Mouse (Mus musculus) liver, postnatal 0 days (tissue): Measurements from ENCODE around the gene 1190005I06Rik. TPM values are rescaled to one million over a fixed set of nuclear protein-coding genes. Genes with fewer than 3 reads are reported as not detected.
A peak's percentile ranks its signal among the peaks of the same experiment; 100 is the strongest.

Experiments used
- ATAC-seq: fragments of 200-750 bp; cut with Nextera tagmentation; 2 replicates; pipeline ENCODE4 v1.8.0; 2017; ENCODE audit warnings: mild to moderate bottlenecking, moderate library complexity
- DNase-seq: peaks from one replicate; pipeline ENCODE4 v3.0.0-alpha.2; 2016
- H3K27ac ChIP-seq: fragments of 300-500 bp; sonication (generic); 2 replicates; pipeline ENCODE4 v1.5.1; 2014; ENCODE audit warnings: antibody characterized with exemption, moderate library complexity, mild to moderate bottlenecking, low read depth
- H3K27me3 ChIP-seq: fragments of 300-500 bp; sonication (generic); 2 replicates; pipeline ENCODE4 v1.6.1; 2014; ENCODE audit warnings: low read length, control low read depth, mixed read lengths; ENCODE audit not compliant: insufficient read depth
- H3K36me3 ChIP-seq: fragments of 300-500 bp; sonication (generic); replicated peaks from 2 replicates; pipeline ENCODE4 v1.6.1; 2014; ENCODE audit warnings: mild to moderate bottlenecking, control low read depth, low read length, moderate library complexity, mixed read lengths; ENCODE audit not compliant: insufficient read depth
- H3K4me1 ChIP-seq: fragments of 300-500 bp; sonication (generic); 2 replicates; pipeline ENCODE4 v1.6.1; 2014; ENCODE audit warnings: antibody characterized with exemption, mild to moderate bottlenecking, control low read depth; ENCODE audit not compliant: insufficient read depth
- H3K4me2 ChIP-seq: fragments of 300-500 bp; sonication (generic); 2 replicates; pipeline ENCODE4 v1.6.1; 2014; ENCODE audit warnings: low read depth, mild to moderate bottlenecking, low read length, moderate library complexity, mixed read lengths
- H3K4me3 ChIP-seq: fragments of 300-500 bp; sonication (generic); 2 replicates; pipeline ENCODE4 v1.5.1; 2014; ENCODE audit warnings: low read depth, low read length
- H3K9ac ChIP-seq: fragments of 300-500 bp; sonication (generic); replicated peaks from 2 replicates; pipeline ENCODE4 v1.6.1; 2014; ENCODE audit warnings: mild to moderate bottlenecking, moderate library complexity
- H3K9me3 ChIP-seq: fragments of 300-500 bp; sonication (generic); 2 replicates; pipeline ENCODE4 v1.6.1; 2016; ENCODE audit warnings: mild to moderate bottlenecking, control low read depth, low read length, mixed read lengths
- CTCF ChIP-seq: sonication (generic); IDR thresholded peaks from 2 replicates; pipeline ENCODE4 v1.5.1; 2016; ENCODE audit warnings: antibody characterized with exemption, low read depth
- EP300 ChIP-seq: IDR thresholded peaks from 2 replicates; pipeline ENCODE4 v1.6.1; 2016; ENCODE audit warnings: antibody characterized with exemption, low read depth, mild to moderate bottlenecking
- WGBS: fragments of 180-500 bp; shearing (Covaris S2); extraction: QIAGEN DNeasy Blood & Tissue Kit; methylation state at CpG from one replicate; pipeline ENCODE4 v1.1.7; 2014; ENCODE audit not compliant: insufficient replicate concordance; 5-methylcytosine and 5-hydroxymethylcytosine counted together
- polyA plus RNA-seq: library from polyadenylated mRNA; unstranded; fragments of >200 nt; fragmentation: Nextera tagmentation; extraction: Ambion mirVana; gene quantifications from 2 replicates; pipeline ENCODE4 v1.2.1, GENCODE M21; 2015

Gene 1190005I06Rik
- polyA plus RNA-seq, 1 experiment from 2014 or later: 4.8 TPM

- H3K27ac ChIP-seq: peak overlapping the region; percentile 39; the same call in 1 of the 2 replicates
- H3K4me3 ChIP-seq: no peak overlapping the region
- H3K9ac ChIP-seq: no peak overlapping the region
- 65% methylated on average over 7 of the region's 7 CpGs for WGBS
- no peak for TF ChIP-seq CTCF
- TF ChIP-seq EP300: no peak
- peaks cover 80% of the 10 kb centered on the region for H3K36me3 ChIP-seq
- ATAC-seq (no peak), DNase-seq (no peak)
- H3K4me2 ChIP-seq: no peak overlapping the region
- H3K27me3 ChIP-seq: no peaks in the 10 kb centered on the region
- H3K9me3 ChIP-seq: no peaks in the 10 kb centered on the region
- H3K4me1 ChIP-seq: peaks cover 16% of the 10 kb centered on the region
Observed at GRCm38 (mm10) chr8:120565151-120565711, 82.2 kb downstream of the 1190005I06Rik start.

GRCm38 (mm10) chr8:120563851-120564837 is 83.3 kb downstream of the 1190005I06Rik start:
- peaks cover 77% of the 10 kb centered on the region for H3K36me3 ChIP-seq
- WGBS: 47% methylated on average over 20 of the region's 20 CpGs
- peak overlapping the region; percentile 69 for H3K27ac ChIP-seq
- no peaks in the 10 kb centered on the region for H3K9me3 ChIP-seq
- no peak overlapping the region for H3K4me3 ChIP-seq
- H3K9ac ChIP-seq: no peak overlapping the region
- 0 out of 2 replicates have a peak overlapping the region, but pooled peaks have one; percentile 2 for H3K4me2 ChIP-seq
- peaks cover 16% of the 10 kb centered on the region for H3K4me1 ChIP-seq
- ATAC-seq (peak; percentile 72), DNase-seq (peak; percentile 79)
- TF ChIP-seq EP300 (0 out of 2 replicates have a peak, but pooled peaks have one; percentile 28), CTCF (peak; percentile 29)
- no peaks in the 10 kb centered on the region for H3K27me3 ChIP-seq

- peak overlapping the region; percentile 8; the same call in 1 of the 2 replicates for H3K9ac ChIP-seq
- DNase-seq (no peak), ATAC-seq (no peak)
- H3K4me1 ChIP-seq: peaks cover 16% of the 10 kb centered on the region
- H3K4me2 ChIP-seq: no peak overlapping the region
- H3K4me3 ChIP-seq: no peak overlapping the region
- WGBS: 49% methylated on average over 8 of the region's 8 CpGs
- no peak for TF ChIP-seq CTCF
- no peak for TF ChIP-seq EP300
- peaks cover 74% of the 10 kb centered on the region for H3K36me3 ChIP-seq
- H3K9me3 ChIP-seq: no peaks in the 10 kb centered on the region
- no peaks in the 10 kb centered on the region for H3K27me3 ChIP-seq
- peak overlapping the region; percentile 69 for H3K27ac ChIP-seq
Observed at GRCm38 (mm10) chr8:120563348-120563724, 84.1 kb downstream of the 1190005I06Rik start.

GRCm38 (mm10) chr8:120562680-120563347 is 84.6 kb downstream of the 1190005I06Rik start:
- Histone ChIP-seq H3K4me2 (no peak overlapping the region), H3K27me3 (no peaks in the 10 kb centered on the region), H3K27ac (peak overlapping the region; percentile 69), H3K9ac (0 out of 2 replicates have a peak overlapping the region, but pooled peaks have one; percentile 8), H3K9me3 (no peaks in the 10 kb centered on the region), H3K4me1 (peaks cover 16% of the 10 kb centered on the region), H3K36me3 (peaks cover 69% of the 10 kb centered on the region), H3K4me3 (no peak overlapping the region)
- WGBS: 90% methylated on average over 18 of the region's 18 CpGs
- no peak for TF ChIP-seq EP300
- TF ChIP-seq CTCF: no peak
- ATAC-seq (no peak), DNase-seq (no peak)

- no peak overlapping the region for H3K9ac ChIP-seq
- 81% methylated on average over 22 of the region's 22 CpGs for WGBS
- peaks cover 21% of the 10 kb centered on the region for H3K4me1 ChIP-seq
- no peak overlapping the region for H3K27ac ChIP-seq
- no peaks in the 10 kb centered on the region for H3K27me3 ChIP-seq
- H3K4me2 ChIP-seq: no peak overlapping the region
- H3K36me3 ChIP-seq: peaks cover 61% of the 10 kb centered on the region
- ATAC-seq: no peak
- H3K4me3 ChIP-seq: no peak overlapping the region
- TF ChIP-seq CTCF (peak; percentile 71), EP300 (no peak)
- peak; percentile 59 for DNase-seq
- no peaks in the 10 kb centered on the region for H3K9me3 ChIP-seq
Observed at GRCm38 (mm10) chr8:120561539-120562435, 85.6 kb downstream of the 1190005I06Rik start.
